Mouse (Mus musculus): ENCODE results near the gene Lrrn1.

GRCm38 (mm10) chr6:107557806-107558205 lies 28.2 kb downstream of the Lrrn1 start:
- no peak for TF ChIP-seq CTCF (IDR thresholded peaks at IDR 0.05; ENCODE audit: low read depth)
- no peak for TF ChIP-seq EP300 (IDR thresholded peaks at IDR 0.05; ENCODE audit: low read depth)

All from liver, postnatal 0 days (tissue).